Mouse (Mus musculus): ENCODE data around the gene Ldlrad3. TPM values are rescaled to one million over a fixed set of nuclear protein-coding genes. Genes with fewer than 3 reads are reported as not detected.

The Ldlrad3 gene
- polyA plus RNA-seq, 1 experiment from 2014 or later = 48.7 TPM

- Histone ChIP-seq H3K4me3 (ENCODE audit: low read depth, low read length) (no peak overlapping the region), H3K36me3 (ENCODE audit: control insufficient read depth, insufficient read depth, low read length) (no peaks in the 10 kb centered on the region), H3K9ac (ENCODE audit: low read depth, low read length) (no peak overlapping the region), H3K27ac (ENCODE audit: low read depth, low read length) (no peak overlapping the region), H3K27me3 (ENCODE audit: control insufficient read depth, insufficient read depth, low read length) (no peaks in the 10 kb centered on the region), H3K4me2 (replicated peaks; ENCODE audit: low read depth, low read length) (no peak overlapping the region), H3K9me3 (ENCODE audit: control insufficient read depth, low read length) (no peaks in the 10 kb centered on the region), H3K4me1 (replicated peaks; ENCODE audit: control insufficient read depth, insufficient read depth, low read length) (peaks cover 13% of the 10 kb centered on the region)
- ATAC-seq (ENCODE audit: low FRiP score) (no peak), DNase-seq (ENCODE audit: low spot score) (no peak)
- WGBS = 98% methylated on average over 2 of the region's 2 CpGs
Observed at GRCm38 (mm10) chr2:102040011-102040410, 146.2 kb downstream of the Ldlrad3 start.

- no peaks in the 10 kb centered on the region for H3K36me3 ChIP-seq (ENCODE audit: control insufficient read depth, insufficient read depth, low read length)
- ATAC-seq (ENCODE audit: low FRiP score) (no peak), DNase-seq (ENCODE audit: low spot score) (no peak)
- no peak overlapping the region for H3K27ac ChIP-seq (ENCODE audit: low read depth, low read length)
- peaks cover 13% of the 10 kb centered on the region for H3K4me1 ChIP-seq (replicated peaks; ENCODE audit: control insufficient read depth, insufficient read depth, low read length)
- H3K4me2 ChIP-seq (replicated peaks; ENCODE audit: low read depth, low read length) = no peak overlapping the region
- no peaks in the 10 kb centered on the region for H3K27me3 ChIP-seq (ENCODE audit: control insufficient read depth, insufficient read depth, low read length)
- WGBS = 92% methylated on average over 7 of the region's 7 CpGs
- H3K4me3 ChIP-seq (ENCODE audit: low read depth, low read length) = no peak overlapping the region
- H3K9ac ChIP-seq (ENCODE audit: low read depth, low read length) = no peak overlapping the region
- H3K9me3 ChIP-seq (ENCODE audit: control insufficient read depth, low read length) = no peaks in the 10 kb centered on the region
Observed at GRCm38 (mm10) chr2:102038895-102039667, 147.1 kb downstream of the Ldlrad3 start.

- Histone ChIP-seq H3K9ac (ENCODE audit: low read depth, low read length) (0 out of 2 replicates have a peak overlapping the region, but pooled peaks have one; percentile 4), H3K4me3 (ENCODE audit: low read depth, low read length) (no peak overlapping the region), H3K4me2 (replicated peaks; ENCODE audit: low read depth, low read length) (no peak overlapping the region), H3K36me3 (ENCODE audit: control insufficient read depth, insufficient read depth, low read length) (no peaks in the 10 kb centered on the region), H3K4me1 (replicated peaks; ENCODE audit: control insufficient read depth, insufficient read depth, low read length) (peaks cover 13% of the 10 kb centered on the region), H3K27me3 (ENCODE audit: control insufficient read depth, insufficient read depth, low read length) (no peaks in the 10 kb centered on the region), H3K27ac (ENCODE audit: low read depth, low read length) (0 out of 2 replicates have a peak overlapping the region, but pooled peaks have one; percentile 36), H3K9me3 (ENCODE audit: control insufficient read depth, low read length) (no peaks in the 10 kb centered on the region)
- WGBS = 50% methylated on average over 10 of the region's 10 CpGs
- DNase-seq (ENCODE audit: low spot score) = peak; percentile 34
- peak; percentile 50 for ATAC-seq (ENCODE audit: low FRiP score)
Observed at GRCm38 (mm10) chr2:102038229-102038894, 147.8 kb downstream of the Ldlrad3 start.

DNA sequence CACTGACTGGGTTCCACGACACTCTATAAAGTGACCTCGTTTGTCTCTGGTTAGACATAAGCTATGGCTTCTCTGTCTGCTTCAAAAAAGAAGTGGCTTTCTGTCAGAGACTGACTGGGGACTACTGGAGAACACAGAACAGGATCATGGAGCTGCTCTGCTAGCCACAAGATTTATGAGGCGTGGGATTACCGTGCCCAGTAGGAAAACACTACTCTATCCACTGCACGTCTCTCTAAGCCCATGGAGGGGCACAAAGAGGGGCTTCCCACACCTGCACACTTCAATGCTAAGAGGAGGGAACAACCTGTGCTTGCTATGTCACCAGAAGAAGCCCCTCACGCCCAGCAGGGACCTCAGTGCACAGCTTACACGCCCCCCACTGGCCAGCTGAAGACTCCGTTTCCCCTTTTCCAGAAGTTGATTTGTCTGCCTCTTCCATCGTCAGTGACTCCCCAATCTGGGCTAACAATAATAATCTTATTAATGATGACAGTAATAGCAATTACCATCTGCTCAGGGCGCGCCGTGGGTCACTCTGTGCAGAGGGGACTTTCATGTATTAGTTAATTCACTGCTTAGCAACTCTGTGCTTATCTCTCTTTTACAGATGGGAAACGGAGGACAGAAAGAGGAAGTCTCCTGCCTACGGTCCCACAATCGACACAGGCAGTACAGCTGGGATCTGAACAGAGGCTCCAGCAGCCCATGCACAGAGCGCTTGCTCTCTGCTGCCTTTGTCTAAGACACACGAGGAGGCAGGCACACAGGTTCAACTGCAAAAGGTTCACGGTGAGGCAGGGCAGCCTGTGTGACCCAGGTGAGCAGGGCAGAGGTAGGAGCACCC lies 149.3 kb downstream of the Ldlrad3 start:
- H3K4me2 ChIP-seq (replicated peaks; ENCODE audit: low read depth, low read length) = no peak overlapping the region
- no peak overlapping the region for H3K4me3 ChIP-seq (ENCODE audit: low read depth, low read length)
- H3K9me3 ChIP-seq (ENCODE audit: control insufficient read depth, low read length) = no peaks in the 10 kb centered on the region
- peak overlapping the region; percentile 58 for H3K27ac ChIP-seq (ENCODE audit: low read depth, low read length)
- peaks cover 13% of the 10 kb centered on the region for H3K4me1 ChIP-seq (replicated peaks; ENCODE audit: control insufficient read depth, insufficient read depth, low read length)
- WGBS = 69% methylated on average over 18 of the region's 18 CpGs
- no peak for DNase-seq (ENCODE audit: low spot score)
- H3K36me3 ChIP-seq (ENCODE audit: control insufficient read depth, insufficient read depth, low read length) = no peaks in the 10 kb centered on the region
- peak; percentile 28; the same call in 1 of the 2 replicates for ATAC-seq (ENCODE audit: low FRiP score)
- H3K27me3 ChIP-seq (ENCODE audit: control insufficient read depth, insufficient read depth, low read length) = no peaks in the 10 kb centered on the region
- no peak overlapping the region for H3K9ac ChIP-seq (ENCODE audit: low read depth, low read length)

DNA sequence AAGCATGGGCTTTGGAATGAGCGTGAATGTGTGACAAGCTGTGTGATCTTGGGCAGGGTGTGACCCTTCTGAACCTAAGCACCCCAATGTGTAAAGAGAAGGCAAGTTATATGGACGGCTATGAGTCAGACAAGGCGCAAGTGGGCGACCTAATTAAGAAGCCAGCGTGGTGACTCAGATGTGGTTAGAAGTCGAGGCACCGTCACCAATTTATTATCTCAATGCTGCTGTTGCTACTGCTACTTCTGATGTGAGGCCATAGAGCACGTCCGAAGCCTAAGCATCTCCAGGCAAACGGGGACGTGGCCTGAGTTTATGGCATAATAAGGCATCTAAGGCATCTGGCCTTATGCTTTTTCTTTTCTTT lies 151.7 kb downstream of the Ldlrad3 start:
- 81% methylated on average over 11 of the region's 11 CpGs for WGBS

DNA sequence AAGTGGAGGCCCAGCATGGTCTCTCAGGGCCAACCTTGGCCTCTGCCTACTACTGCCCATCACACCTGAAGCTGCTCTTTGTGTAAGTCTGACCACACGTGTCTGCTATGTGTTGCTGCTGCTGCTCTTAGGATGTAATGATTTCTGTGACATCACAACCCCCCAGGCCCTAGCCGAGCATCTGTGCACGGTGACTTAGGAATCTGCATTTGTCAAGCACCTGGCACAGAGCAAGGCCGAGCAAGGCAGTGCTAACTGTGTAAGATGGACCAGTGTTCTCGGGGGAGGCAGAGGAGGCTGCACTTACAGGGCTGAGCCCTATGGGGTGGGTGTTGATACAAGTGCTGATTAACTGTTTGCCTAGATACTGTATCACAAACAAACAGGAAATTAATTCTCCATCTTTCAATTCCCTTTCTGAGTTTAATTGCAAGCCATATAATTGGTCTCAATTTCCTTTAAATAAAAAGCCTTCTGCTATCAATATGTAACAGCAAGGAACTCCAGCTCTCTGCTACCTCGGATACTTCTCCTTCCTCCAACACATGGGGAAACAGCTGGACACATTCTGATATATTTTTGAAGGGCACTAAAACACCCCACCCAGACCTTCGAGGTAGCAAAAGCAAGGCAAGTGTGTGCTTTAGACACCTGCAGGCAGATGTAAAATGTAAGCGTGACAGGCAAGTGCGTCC lies 152.2 kb downstream of the Ldlrad3 start:
- Histone ChIP-seq H3K27ac (ENCODE audit: low read depth, low read length) (no peak overlapping the region), H3K9ac (ENCODE audit: low read depth, low read length) (no peak overlapping the region), H3K4me1 (replicated peaks; ENCODE audit: control insufficient read depth, insufficient read depth, low read length) (peaks cover 13% of the 10 kb centered on the region), H3K9me3 (ENCODE audit: control insufficient read depth, low read length) (no peaks in the 10 kb centered on the region), H3K4me2 (replicated peaks; ENCODE audit: low read depth, low read length) (no peak overlapping the region), H3K4me3 (ENCODE audit: low read depth, low read length) (no peak overlapping the region), H3K36me3 (ENCODE audit: control insufficient read depth, insufficient read depth, low read length) (no peaks in the 10 kb centered on the region), H3K27me3 (ENCODE audit: control insufficient read depth, insufficient read depth, low read length) (no peaks in the 10 kb centered on the region)
- ATAC-seq (ENCODE audit: low FRiP score) (no peak), DNase-seq (ENCODE audit: low spot score) (no peak)
- WGBS = 76% methylated on average over 9 of the region's 9 CpGs

More for the DNA sequence above, 151.7 kb downstream of the Ldlrad3 start:
- Histone ChIP-seq H3K4me1 (replicated peaks; ENCODE audit: control insufficient read depth, insufficient read depth, low read length) (peaks cover 13% of the 10 kb centered on the region), H3K27me3 (ENCODE audit: control insufficient read depth, insufficient read depth, low read length) (no peaks in the 10 kb centered on the region), H3K9me3 (ENCODE audit: control insufficient read depth, low read length) (no peaks in the 10 kb centered on the region), H3K4me3 (ENCODE audit: low read depth, low read length) (no peak overlapping the region), H3K27ac (ENCODE audit: low read depth, low read length) (no peak overlapping the region), H3K4me2 (replicated peaks; ENCODE audit: low read depth, low read length) (no peak overlapping the region), H3K9ac (ENCODE audit: low read depth, low read length) (no peak overlapping the region), H3K36me3 (ENCODE audit: control insufficient read depth, insufficient read depth, low read length) (no peaks in the 10 kb centered on the region)
- no peak for DNase-seq (ENCODE audit: low spot score)
- ATAC-seq (ENCODE audit: low FRiP score) = no peak

- Histone ChIP-seq H3K9me3 (ENCODE audit: control insufficient read depth, low read length) (no peaks in the 10 kb centered on the region), H3K27me3 (ENCODE audit: control insufficient read depth, insufficient read depth, low read length) (no peaks in the 10 kb centered on the region), H3K9ac (ENCODE audit: low read depth, low read length) (no peak overlapping the region), H3K4me3 (ENCODE audit: low read depth, low read length) (no peak overlapping the region), H3K36me3 (ENCODE audit: control insufficient read depth, insufficient read depth, low read length) (no peaks in the 10 kb centered on the region), H3K27ac (ENCODE audit: low read depth, low read length) (no peak overlapping the region), H3K4me2 (replicated peaks; ENCODE audit: low read depth, low read length) (no peak overlapping the region), H3K4me1 (replicated peaks; ENCODE audit: control insufficient read depth, insufficient read depth, low read length) (peaks cover 7% of the 10 kb centered on the region; the same call in 1 of the 2 replicates)
- ATAC-seq (ENCODE audit: low FRiP score) (no peak), DNase-seq (ENCODE audit: low spot score) (no peak)
- WGBS = 84% methylated on average over 9 of the region's 9 CpGs
Observed at GRCm38 (mm10) chr2:102032713-102033343, 153.4 kb downstream of the Ldlrad3 start.

GRCm38 (mm10) chr2:102030652-102031051 lies 155.5 kb downstream of the Ldlrad3 start:
- Histone ChIP-seq H3K4me1 (replicated peaks; ENCODE audit: control insufficient read depth, insufficient read depth, low read length) (no peaks in the 10 kb centered on the region), H3K4me3 (ENCODE audit: low read depth, low read length) (no peak overlapping the region), H3K36me3 (ENCODE audit: control insufficient read depth, insufficient read depth, low read length) (no peaks in the 10 kb centered on the region), H3K9me3 (ENCODE audit: control insufficient read depth, low read length) (no peaks in the 10 kb centered on the region), H3K4me2 (replicated peaks; ENCODE audit: low read depth, low read length) (no peak overlapping the region), H3K9ac (ENCODE audit: low read depth, low read length) (no peak overlapping the region), H3K27ac (ENCODE audit: low read depth, low read length) (no peak overlapping the region), H3K27me3 (ENCODE audit: control insufficient read depth, insufficient read depth, low read length) (no peaks in the 10 kb centered on the region)
- DNase-seq (ENCODE audit: low spot score) (peak; percentile 74), ATAC-seq (ENCODE audit: low FRiP score) (0 out of 2 replicates have a peak, but pooled peaks have one; percentile 8)
- WGBS = 23% methylated on average over 5 of the region's 5 CpGs

Data from hindbrain, embryonic 11.5 days (tissue).